Comparison of ENCODE assay signal across 8 mouse cellular contexts in genomic region chr17:15825481-15826396, GRCm38 (mm10). TPM values are rescaled to one million over a fixed set of nuclear protein-coding genes. Genes with fewer than 3 reads are reported as not detected.
DNase-seq lines count a peak whose midpoint lies in the region; ATAC-seq and TF ChIP-seq lines count a peak whose summit lies in the region.

No protein-coding gene starts in this region.

- WGBS in forebrain, embryonic 11.5 days: under 1% methylated on average over 97 of the region's 102 CpGs
- WGBS in hindbrain, embryonic 11.5 days: under 1% methylated on average over 93 of the region's 102 CpGs
- under 1% methylated on average over 100 of the region's 102 CpGs for WGBS in midbrain, embryonic 16.5 days
- under 1% methylated on average over 68 of the region's 102 CpGs for WGBS in stomach, postnatal 0 days

- intact Hi-C loops in left cerebral cortex, postnatal 4 days (cut with DNase I): loop anchor here (5.0 kb wide), 1 partner anchor 842 kb away; no protein-coding TSS in a partner anchor

- no peaks in the 10 kb centered on the region for H3K9me3 ChIP-seq in forebrain, embryonic 11.5 days (ENCODE audit: control insufficient read depth, low read length)
- H3K9me3 ChIP-seq in hindbrain, embryonic 11.5 days (ENCODE audit: control insufficient read depth, low read length): no peaks in the 10 kb centered on the region
- H3K9me3 ChIP-seq in midbrain, embryonic 16.5 days (replicated peaks; ENCODE audit: control insufficient read depth, low read length, poor library complexity, severe bottlenecking): no peaks in the 10 kb centered on the region
- no peaks in the 10 kb centered on the region for H3K9me3 ChIP-seq in stomach, postnatal 0 days (ENCODE audit: control insufficient read depth, low read length)

- H3K4me3 ChIP-seq in layer of hippocampus, adult 2 months: peak overlapping the region; percentile 97
- peak overlapping the region; percentile 88 for H3K4me3 ChIP-seq in forebrain, embryonic 11.5 days (ENCODE audit: low read depth, low read length)
- H3K4me3 ChIP-seq in hindbrain, embryonic 11.5 days (ENCODE audit: low read depth, low read length): peak overlapping the region; percentile 98
- peak overlapping the region; percentile 81 for H3K4me3 ChIP-seq in midbrain, embryonic 16.5 days (ENCODE audit: low read depth, low read length)
- peak overlapping the region; percentile 94 for H3K4me3 ChIP-seq in stomach, postnatal 0 days (ENCODE audit: low read depth, low read length)

- peak overlapping the region; percentile 94 for H3K27ac ChIP-seq in layer of hippocampus, adult 2 months
- peak overlapping the region; percentile 74 for H3K27ac ChIP-seq in forebrain, embryonic 11.5 days (ENCODE audit: low read depth, low read length)
- H3K27ac ChIP-seq in hindbrain, embryonic 11.5 days (ENCODE audit: low read depth, low read length): peak overlapping the region; percentile 94
- peak overlapping the region; percentile 96 for H3K27ac ChIP-seq in midbrain, embryonic 16.5 days (ENCODE audit: low read length)
- H3K27ac ChIP-seq in stomach, postnatal 0 days (replicated peaks): peak overlapping the region; percentile 98

- peak; percentile 56 for ATAC-seq in forebrain, embryonic 11.5 days (replicated peaks; ENCODE audit: low FRiP score)
- peak; percentile 56 for ATAC-seq in hindbrain, embryonic 11.5 days (ENCODE audit: low FRiP score)
- ATAC-seq in midbrain, embryonic 16.5 days: peak; percentile 63
- peak; percentile 73 for ATAC-seq in stomach, postnatal 0 days (ENCODE audit: low FRiP score, low TSS enrichment)

- peaks cover 2% of the 10 kb centered on the region; the same call in 1 of the 2 replicates for H3K4me1 ChIP-seq in forebrain, embryonic 11.5 days (replicated peaks; ENCODE audit: control insufficient read depth, insufficient read depth, low read length)
- H3K4me1 ChIP-seq in hindbrain, embryonic 11.5 days (replicated peaks; ENCODE audit: control insufficient read depth, insufficient read depth, low read length): 0 out of 2 replicates have a peak, but pooled peaks cover 3% of the 10 kb centered on the region
- peaks cover 50% of the 10 kb centered on the region for H3K4me1 ChIP-seq in midbrain, embryonic 16.5 days (ENCODE audit: control insufficient read depth, insufficient read depth, low read length)
- H3K4me1 ChIP-seq in stomach, postnatal 0 days (replicated peaks; ENCODE audit: control insufficient read depth, insufficient read depth): 0 out of 2 replicates have a peak, but pooled peaks cover 2% of the 10 kb centered on the region

- no peak for TF ChIP-seq EP300 in stomach, postnatal 0 days (optimal IDR thresholded peaks at IDR 0.05)

- peak overlapping the region; percentile 93 for H3K9ac ChIP-seq in forebrain, embryonic 11.5 days (ENCODE audit: low read length)
- peak overlapping the region; percentile 96 for H3K9ac ChIP-seq in hindbrain, embryonic 11.5 days (ENCODE audit: low read depth, low read length)
- H3K9ac ChIP-seq in midbrain, embryonic 16.5 days (ENCODE audit: low read depth, low read length): peak overlapping the region; percentile 95
- peak overlapping the region; percentile 96 for H3K9ac ChIP-seq in stomach, postnatal 0 days (ENCODE audit: low read length)

- H3K27me3 ChIP-seq in forebrain, embryonic 11.5 days (ENCODE audit: control insufficient read depth, insufficient read depth, low read length): no peaks in the 10 kb centered on the region
- no peaks in the 10 kb centered on the region for H3K27me3 ChIP-seq in hindbrain, embryonic 11.5 days (ENCODE audit: control insufficient read depth, insufficient read depth, low read length)
- H3K27me3 ChIP-seq in midbrain, embryonic 16.5 days (ENCODE audit: control insufficient read depth, insufficient read depth, low read depth, low read length): no peaks in the 10 kb centered on the region
- H3K27me3 ChIP-seq in stomach, postnatal 0 days (ENCODE audit: control insufficient read depth, insufficient read depth, low read length): no peaks in the 10 kb centered on the region

- peak in 1 of 2 experiments; percentile 51 for DNase-seq in layer of hippocampus, adult 2 months (ENCODE audit: low spot score in 2 of 2)
- DNase-seq in layer of hippocampus, adult 9-11 months: no peak
- peak; percentile 39 for DNase-seq in adrenal gland, adult 8-10 months
- DNase-seq in forebrain, embryonic 11.5 days (ENCODE audit: low spot score): peak; percentile 81
- DNase-seq in hindbrain, embryonic 11.5 days (ENCODE audit: low spot score): peak; percentile 73
- peak; percentile 31 for DNase-seq in left cerebral cortex, postnatal 4 days
- DNase-seq in stomach, postnatal 0 days (ENCODE audit: low spot score): peak; percentile 72

- H3K36me3 ChIP-seq in forebrain, embryonic 11.5 days (ENCODE audit: control insufficient read depth, insufficient read depth, low read length): no peaks in the 10 kb centered on the region
- no peaks in the 10 kb centered on the region for H3K36me3 ChIP-seq in hindbrain, embryonic 11.5 days (ENCODE audit: control insufficient read depth, insufficient read depth, low read length)
- H3K36me3 ChIP-seq in midbrain, embryonic 16.5 days (ENCODE audit: control insufficient read depth, insufficient read depth, low read length): no peaks in the 10 kb centered on the region; the same call in 1 of the 2 replicates
- H3K36me3 ChIP-seq in stomach, postnatal 0 days (ENCODE audit: control insufficient read depth, insufficient read depth, low read length): no peaks in the 10 kb centered on the region

- H3K4me2 ChIP-seq in forebrain, embryonic 11.5 days (ENCODE audit: low read depth, low read length, severe bottlenecking): peak overlapping the region; percentile 80
- H3K4me2 ChIP-seq in hindbrain, embryonic 11.5 days (replicated peaks; ENCODE audit: low read depth, low read length): peak overlapping the region; percentile 63
- peak overlapping the region; percentile 73 for H3K4me2 ChIP-seq in midbrain, embryonic 16.5 days (ENCODE audit: low read length)
- peak overlapping the region; percentile 75 for H3K4me2 ChIP-seq in stomach, postnatal 0 days (replicated peaks; ENCODE audit: low read depth)

- peak; percentile 37 for TF ChIP-seq CTCF in layer of hippocampus, adult 2 months (conservative IDR thresholded peaks at IDR 0.05)
- no peak for TF ChIP-seq CTCF in stomach, postnatal 0 days (IDR thresholded peaks at IDR 0.05; ENCODE audit: low read depth)

RNA-seq across cellular contexts. Expression of gene Rgmb, which starts 5.1 kb away (rescaled TPM):
- 10 to 100 TPM; 74.0 to 79.9 TPM for total RNA-seq in layer of hippocampus, adult 2 months (2021)
- 10 to 100 TPM; 17.1 to 19.4 (median 18.3) TPM for total RNA-seq in adrenal gland, adult 8-10 months (2022)
- 47.6 and 56.5 TPM in 2 replicates for polyA plus RNA-seq in forebrain, embryonic 11.5 days (2014; fragmentation: Nextera tagmentation; extraction: Ambion mirVana)
- polyA plus RNA-seq in hindbrain, embryonic 11.5 days (2014; fragmentation: Nextera tagmentation; extraction: Ambion mirVana): 102 and 107 TPM in 2 replicates
- 100 to 1,000 TPM in 1 of 2 experiments, 10 to 100 TPM in 1; 87.3 to 108 TPM for total RNA-seq in left cerebral cortex, postnatal 4 days (2021)
- 56.8 and 57.1 TPM in 2 replicates for polyA plus RNA-seq in midbrain, embryonic 16.5 days (2015; fragmentation: Nextera tagmentation; extraction: Ambion mirVana)
- 33.0 and 41.1 TPM in 2 replicates for polyA plus RNA-seq in stomach, postnatal 0 days (2015; fragmentation: Nextera tagmentation; extraction: Ambion mirVana)
